In the genomic region with DNA sequence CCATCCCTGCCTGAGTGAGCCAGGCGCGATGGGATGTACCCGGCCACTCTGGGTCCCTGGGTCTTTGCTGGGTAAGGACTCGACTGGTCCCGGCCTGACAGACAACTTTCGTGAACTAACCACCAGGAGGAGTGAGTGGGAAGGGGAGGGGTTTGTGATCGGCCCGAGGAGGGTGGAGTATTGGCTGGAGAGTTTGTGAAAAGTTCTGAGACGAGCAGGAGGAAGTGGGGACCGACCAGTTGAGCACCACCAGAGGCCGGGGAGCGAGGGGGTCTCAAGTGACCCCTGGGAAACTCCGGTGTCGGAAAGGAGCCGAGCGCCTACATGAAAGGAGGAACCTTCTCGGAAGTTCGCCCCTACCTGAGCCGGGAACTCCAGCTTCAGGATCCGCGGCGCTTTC, we compare ENCODE assay signal across 8 mouse cellular contexts. TPM values are rescaled to one million over a fixed set of nuclear protein-coding genes. Genes with fewer than 3 reads are reported as not detected.
DNase-seq lines count a peak whose midpoint lies in the region; ATAC-seq and TF ChIP-seq lines count a peak whose summit lies in the region.

TSS of gene Galnt4 (plus strand) at position 196 of the 400 bp plus-strand sequence.

- H3K4me3 ChIP-seq in ES-E14 (ENCODE audit: insufficient read depth in 1 of 2, low read depth in 1 of 2, low read length in 2 of 2, poor library complexity in 1 of 2, severe bottlenecking in 1 of 2): peak within 1 kb of the TSS; percentile 88 to 99
- peak within 1 kb of the TSS; percentile 95 for H3K4me3 ChIP-seq in forebrain, embryonic 12.5 days (replicated peaks)
- H3K4me3 ChIP-seq in layer of hippocampus, adult 2 months: peak within 1 kb of the TSS; percentile 95

- H3K9me3 ChIP-seq in ES-E14 (ENCODE audit: control insufficient read depth, insufficient read depth, low read depth, low read length): no peaks in the 10 kb centered on the region
- H3K9me3 ChIP-seq in forebrain, embryonic 12.5 days: no peaks in the 10 kb centered on the region

- intact Hi-C loops in heart, postnatal 14 days (cut with DNase I): loop anchor here (5.0 kb wide), 2 partner anchors 44 to 469 kb away; no protein-coding TSS in a partner anchor

- H3K27ac ChIP-seq in ES-E14 (ENCODE audit: insufficient read depth, low read depth, low read length, poor library complexity, severe bottlenecking): peak within 1 kb of the TSS; percentile 42; the same call in 1 of the 2 replicates
- H3K27ac ChIP-seq in forebrain, embryonic 12.5 days: peak within 1 kb of the TSS; percentile 90
- peak within 1 kb of the TSS; percentile 97 for H3K27ac ChIP-seq in layer of hippocampus, adult 2 months

- 0% methylated on average over 22 of the region's 22 CpGs for WGBS in forebrain, embryonic 12.5 days

- in situ Hi-C loops in ES-E14 (cut with MboI; ENCODE audit: low sequenced_read_pairs in 2 of 2, unreplicated experiment in 2 of 2): no loop called here

- H3K4me1 ChIP-seq in ES-E14 (ENCODE audit: control insufficient read depth in 2 of 2, insufficient read depth in 2 of 2, low read length in 2 of 2, poor library complexity in 1 of 2): no peaks in the 10 kb centered on the region; a peak in 1 of 4 replicates
- peaks cover 35% of the 10 kb centered on the region for H3K4me1 ChIP-seq in forebrain, embryonic 12.5 days

- H3K4me2 ChIP-seq in forebrain, embryonic 12.5 days: peak within 1 kb of the TSS; percentile 90

- peaks cover 6% of the 10 kb centered on the region; the same call in 1 of the 2 replicates for H3K36me3 ChIP-seq in ES-E14 (ENCODE audit: control insufficient read depth, insufficient read depth, low read length, poor library complexity, severe bottlenecking)
- peaks cover 20% of the 10 kb centered on the region for H3K36me3 ChIP-seq in forebrain, embryonic 12.5 days (replicated peaks)

- no peaks in the 10 kb centered on the region for H3K27me3 ChIP-seq in forebrain, embryonic 12.5 days

- TF ChIP-seq CTCF in layer of hippocampus, adult 2 months (conservative IDR thresholded peaks at IDR 0.05): peak; percentile 81

- peak; percentile 79 for DNase-seq in ES-E14 (ENCODE audit: low read depth, low spot score)
- peak; percentile 80 for DNase-seq in c-Kit-positive CD71-negative TER-119-negative erythroid progenitor cells, embryonic 14.5 days (ENCODE audit: low read depth)
- DNase-seq in heart, postnatal 14 days: peak; percentile 76 to 81
- DNase-seq in layer of hippocampus, adult 2 months (ENCODE audit: low spot score in 2 of 2): peak; percentile 56 to 72
- peak; percentile 83 for DNase-seq in lung, postnatal 14 days
- peak; percentile 78 for DNase-seq in ovary, postnatal 36 days (ENCODE audit: low spot score)
- DNase-seq in thymus, postnatal 36 days: peak; percentile 85

- peak; percentile 78 for ATAC-seq in forebrain, embryonic 12.5 days (ENCODE audit: low FRiP score)

- peak within 1 kb of the TSS; percentile 83 for H3K9ac ChIP-seq in ES-E14 (ENCODE audit: insufficient read depth, low read depth, low read length, poor library complexity, severe bottlenecking)
- peak within 1 kb of the TSS; percentile 87 for H3K9ac ChIP-seq in forebrain, embryonic 12.5 days

TF ChIP-seq in ES-E14, 5 proteins besides CTCF, POLR2A, EP300 and RAD21:
- TF ChIP-seq HCFC1 (IDR thresholded peaks at IDR 0.05; ENCODE audit: borderline replicate concordance, insufficient read depth, low read length) (peak; percentile 24; the same call in 1 of the 2 replicates), ZNF384 (IDR thresholded peaks at IDR 0.05; ENCODE audit: low read depth, low read length) (no peak)

RNA-seq across cellular contexts. Expression of gene Galnt4, which starts in this region (rescaled TPM):
- 3.5 and 3.7 TPM in 2 replicates for total RNA-seq in ES-E14 (2012; rRNA removed)
- polyA plus RNA-seq in forebrain, embryonic 12.5 days (2016; fragmentation: Nextera tagmentation; extraction: Ambion mirVana): 4.4 and 5.1 TPM in 2 replicates
- 1 to 10 TPM; 4.0 to 4.2 TPM for total RNA-seq in heart, postnatal 14 days (2021)
- 1 to 10 TPM; 3.6 to 3.9 TPM for total RNA-seq in layer of hippocampus, adult 2 months (2021)

Comparison
In these comparisons a context has a peak if more than half of its experiments do, and no peak if none do; other contexts are left out.
1. Peak in every context shown above with its lines: DNase-seq, ATAC-seq, H3K4me3 ChIP-seq and H3K27ac ChIP-seq.
2. H3K27ac ChIP-seq: peak in every context shown above with its lines; median percentile 97 in layer of hippocampus, adult 2 months; 90 in forebrain, embryonic 12.5 days; 42 in ES-E14.